ENCODE assay signal across 21 mouse cellular contexts in the genomic region with DNA sequence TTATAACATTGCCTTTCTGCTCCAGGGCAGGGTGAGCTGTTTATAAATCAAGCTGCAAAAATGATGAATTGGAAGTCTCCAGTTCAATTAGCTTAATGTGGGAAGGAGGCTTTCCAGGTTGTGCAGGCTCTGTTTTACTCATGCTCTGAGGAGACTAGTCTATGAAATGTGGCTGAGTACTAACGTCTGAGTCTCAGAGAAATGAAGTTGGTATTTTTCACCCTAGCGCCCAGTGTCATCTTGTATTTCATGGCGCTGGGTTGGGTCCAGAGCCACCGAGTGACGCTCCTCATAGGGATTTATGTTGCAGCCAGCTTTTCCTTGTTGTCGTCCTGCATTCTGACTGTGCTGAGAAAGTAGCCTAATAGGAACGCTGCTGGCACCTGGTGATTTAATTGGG.
DNase-seq lines count a peak whose midpoint lies in the region; ATAC-seq and TF ChIP-seq lines count a peak whose summit lies in the region.
"Had no signal": no experiment of that assay in that cellular context is flagged by ENCODE, and none has a peak within 500 bp of the region (broad histone marks: within the 10 kb centered on the region; RNA-seq: fewer than 3 reads in every experiment).

No protein-coding gene starts in this region.

- WGBS in neural tube, embryonic 12.5 days, result 47% methylated on average over 7 of the region's 7 CpGs
- WGBS in limb, embryonic 12.5 days, result 15% methylated on average over 7 of the region's 7 CpGs

- no peaks in the 10 kb centered on the region for H3K4me1 ChIP-seq in neural tube, embryonic 12.5 days
- H3K4me1 ChIP-seq in limb, embryonic 12.5 days (replicated peaks), result peaks cover 12% of the 10 kb centered on the region; the same call in 1 of the 2 replicates
- H3K4me1 ChIP-seq: embryonic facial prominence, embryonic 15.5 days; heart, embryonic 10.5 days; hindbrain, embryonic 15.5 days had no signal

- no peaks in the 10 kb centered on the region for H3K36me3 ChIP-seq in neural tube, embryonic 12.5 days
- no peaks in the 10 kb centered on the region for H3K36me3 ChIP-seq in limb, embryonic 12.5 days
- H3K36me3 ChIP-seq: embryonic facial prominence, embryonic 15.5 days; heart, embryonic 10.5 days; hindbrain, embryonic 15.5 days had no signal

- no peak overlapping the region for H3K4me3 ChIP-seq in gastrocnemius, adult 2 months
- H3K4me3 ChIP-seq in neural tube, embryonic 12.5 days, result no peak overlapping the region
- no peak overlapping the region for H3K4me3 ChIP-seq in limb, embryonic 12.5 days (replicated peaks)
- H3K4me3 ChIP-seq: embryonic facial prominence, embryonic 15.5 days; erythroblast, embryonic 14.5 days; heart, embryonic 10.5 days; hindbrain, embryonic 15.5 days had no signal

- no peak for ATAC-seq in neural tube, embryonic 12.5 days (ENCODE audit: low FRiP score, low read depth)
- no peak for ATAC-seq in limb, embryonic 12.5 days (ENCODE audit: insufficient number of reproducible peaks, insufficient read depth, low FRiP score, low TSS enrichment, low read depth)
- ATAC-seq in monocyte, adult 5-6 weeks (replicated peaks; ENCODE audit: insufficient number of reproducible peaks, low FRiP score, low TSS enrichment, poor library complexity, severe bottlenecking), result no peak
- ATAC-seq: activated CD4-positive, CD25-positive, alpha-beta regulatory T cell, adult 4 months; forebrain, embryonic 16.5 days; Patski had no signal

- intact Hi-C loops in gastrocnemius, adult 2 months (cut with DNase I), result no loop called here

- H3K4me2 ChIP-seq in neural tube, embryonic 12.5 days (replicated peaks), result no peak overlapping the region
- H3K4me2 ChIP-seq in limb, embryonic 12.5 days, result 0 out of 2 replicates have a peak overlapping the region, but pooled peaks have one; percentile 17
- H3K4me2 ChIP-seq: embryonic facial prominence, embryonic 15.5 days; hindbrain, embryonic 15.5 days had no signal

- no peaks in the 10 kb centered on the region for H3K27me3 ChIP-seq in neural tube, embryonic 12.5 days (replicated peaks)
- no peaks in the 10 kb centered on the region for H3K27me3 ChIP-seq in limb, embryonic 12.5 days
- H3K27me3 ChIP-seq: embryonic facial prominence, embryonic 15.5 days; hindbrain, embryonic 15.5 days had no signal

- H3K9ac ChIP-seq in neural tube, embryonic 12.5 days, result no peak overlapping the region
- no peak overlapping the region for H3K9ac ChIP-seq in limb, embryonic 12.5 days (replicated peaks)
- H3K9ac ChIP-seq: embryonic facial prominence, embryonic 15.5 days; hindbrain, embryonic 15.5 days had no signal

- no peak overlapping the region for H3K27ac ChIP-seq in gastrocnemius, adult 2 months
- 0 out of 2 replicates have a peak overlapping the region, but pooled peaks have one; percentile 3 for H3K27ac ChIP-seq in neural tube, embryonic 12.5 days
- no peak overlapping the region for H3K27ac ChIP-seq in limb, embryonic 12.5 days
- H3K27ac ChIP-seq: embryonic facial prominence, embryonic 15.5 days; heart, embryonic 10.5 days; hindbrain, embryonic 15.5 days had no signal

- TF ChIP-seq CTCF in gastrocnemius, adult 2 months (IDR thresholded peaks at IDR 0.05), result no peak

- H3K9me3 ChIP-seq in neural tube, embryonic 12.5 days, result no peaks in the 10 kb centered on the region
- H3K9me3 ChIP-seq in limb, embryonic 12.5 days, result no peaks in the 10 kb centered on the region
- H3K9me3 ChIP-seq: embryonic facial prominence, embryonic 15.5 days; heart, embryonic 10.5 days; hindbrain, embryonic 15.5 days had no signal

- DNase-seq in gastrocnemius, adult 2 months, result peak; percentile 15
- DNase-seq in gastrocnemius, postnatal 10 days, result no peak
- no peak for DNase-seq in neural tube, embryonic 10.5 days (ENCODE audit: extremely low spot score, low spot score)
- DNase-seq in forelimb bud, embryonic 11.5 days (ENCODE audit: low read depth, low spot score), result peak; percentile 43
- DNase-seq in lung, postnatal 14 days, result no peak
- DNase-seq: adrenal gland, postnatal 14 days; cerebellum, adult 2 months; cerebellum, postnatal 10 days; heart, adult 18-20 months; heart, postnatal 10 days; heart, postnatal 4 days had no signal

Comparison
In these comparisons a context has a peak if more than half of its experiments do, and no peak if none do; other contexts are left out.
1. DNase-seq: peak in gastrocnemius, adult 2 months (single experiment) and forelimb bud, embryonic 11.5 days (single experiment); none in gastrocnemius, postnatal 10 days (single experiment), neural tube, embryonic 10.5 days (single experiment) and lung, postnatal 14 days (single experiment).